ENCODE assay signal across 9 mouse cellular contexts in the genomic region with DNA sequence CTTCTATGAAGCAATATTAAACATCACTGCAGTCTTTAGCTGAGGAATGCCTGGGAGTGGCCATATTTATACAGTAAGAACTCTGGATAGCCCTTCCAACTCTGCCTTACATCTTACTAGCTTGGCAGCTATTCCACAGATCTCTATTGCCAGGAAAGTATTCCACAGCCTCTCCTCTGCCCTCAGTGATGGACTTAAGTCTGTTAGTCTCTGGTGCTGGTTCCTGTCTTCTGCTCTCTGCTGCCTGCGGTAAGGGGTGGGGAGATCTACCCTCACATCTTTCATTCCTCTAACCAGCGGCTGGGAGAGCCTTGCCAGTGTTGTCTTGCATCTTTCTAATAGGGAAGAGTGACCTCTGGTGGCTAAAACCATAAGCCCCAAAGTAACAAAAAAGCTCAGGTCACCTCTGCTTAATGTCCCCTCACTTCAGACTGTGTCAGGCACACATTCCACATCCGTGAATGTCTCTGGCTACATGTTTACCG. TPM values are rescaled to one million over a fixed set of nuclear protein-coding genes. Genes with fewer than 3 reads are reported as not detected.
DNase-seq lines count a peak whose midpoint lies in the region; ATAC-seq and TF ChIP-seq lines count a peak whose summit lies in the region.
"Had no signal": no experiment of that assay in that cellular context is flagged by ENCODE, and none has a peak within 500 bp of the region (broad histone marks: within the 10 kb centered on the region; RNA-seq: fewer than 3 reads in every experiment).

No protein-coding gene starts in this region.

- POLR2A ChIA-PET in Patski (lab: Charles Lee), result interaction anchor here (1.1 kb wide), 1 partner anchor 376 kb away, joined by 5 read pairs; no protein-coding TSS in a partner anchor

- ATAC-seq in Patski, result peak; percentile 55
- ATAC-seq in heart, embryonic 12.5 days (ENCODE audit: insufficient number of reproducible peaks, low FRiP score), result peak; percentile 42; the same call in 1 of the 2 replicates
- ATAC-seq in kidney, embryonic 16.5 days (ENCODE audit: low FRiP score, low TSS enrichment), result peak; percentile 61
- no peak for ATAC-seq in liver, embryonic 14.5 days (ENCODE audit: insufficient read depth)

- DNase-seq in adrenal gland, adult 2 months, result peak; percentile 66
- DNase-seq in adrenal gland, adult 8-10 months, result no peak
- DNase-seq in Patski (ENCODE audit: low read depth, low spot score), result no peak
- peak; percentile 86 for DNase-seq in embryo, embryonic 10.5 days (ENCODE audit: low spot score)
- DNase-seq in liver, embryonic 14.5 days (ENCODE audit: low read depth in 3 of 3, low spot score in 3 of 3), result peak; percentile 20 to 28 (median 28)
- DNase-seq in retina, adult 2 months (ENCODE audit: low read depth, low spot score), result peak; percentile 54

- WGBS in heart, embryonic 12.5 days, result 2% methylated on average over 4 of the region's 4 CpGs
- 17% methylated on average over 4 of the region's 4 CpGs for WGBS in kidney, embryonic 16.5 days
- WGBS in liver, embryonic 14.5 days (ENCODE audit: insufficient replicate concordance), result 8% methylated on average over 4 of the region's 4 CpGs

- H3K9me3 ChIP-seq in heart, embryonic 12.5 days (replicated peaks), result no peaks in the 10 kb centered on the region
- H3K9me3 ChIP-seq in kidney, embryonic 16.5 days (ENCODE audit: low read length), result no peaks in the 10 kb centered on the region; the same call in 1 of the 2 replicates
- no peaks in the 10 kb centered on the region for H3K9me3 ChIP-seq in liver, embryonic 14.5 days (ENCODE audit: control insufficient read depth, low read length)

- CTCF ChIA-PET in Patski (lab: Charles Lee), result interaction anchor here (0.7 to 3.7 kb wide), 22 partner anchors 13 to 433 kb away, joined by 3 to 21 read pairs (median 4); no protein-coding TSS in a partner anchor

- in situ Hi-C loops in Patski (cut with MboI; ENCODE audit: low pct_unique_long_range_greater_than_20kb), result loop anchor here (5.0 to 25.0 kb wide), 6 partner anchors 46 to 556 kb away; a partner anchor contains a TSS

- no peaks in the 10 kb centered on the region for H3K27me3 ChIP-seq in Patski
- no peaks in the 10 kb centered on the region for H3K27me3 ChIP-seq in heart, embryonic 12.5 days (replicated peaks)
- H3K27me3 ChIP-seq in kidney, embryonic 16.5 days (ENCODE audit: insufficient read depth, low read length), result no peaks in the 10 kb centered on the region
- no peaks in the 10 kb centered on the region for H3K27me3 ChIP-seq in liver, embryonic 14.5 days (ENCODE audit: control insufficient read depth, insufficient read depth, low read length)

- H3K36me3 ChIP-seq in heart, embryonic 12.5 days, result peaks cover 6% of the 10 kb centered on the region; the same call in 1 of the 2 replicates
- H3K36me3 ChIP-seq in kidney, embryonic 16.5 days (ENCODE audit: insufficient read depth, low read length), result no peaks in the 10 kb centered on the region
- no peaks in the 10 kb centered on the region for H3K36me3 ChIP-seq in liver, embryonic 14.5 days (replicated peaks; ENCODE audit: control insufficient read depth, insufficient read depth, low read depth)
- H3K36me3 ChIP-seq: G1E had no signal

- TF ChIP-seq EP300 in liver, embryonic 14.5 days (IDR thresholded peaks at IDR 0.05; ENCODE audit: low read depth), result no peak

- H3K4me2 ChIP-seq in heart, embryonic 12.5 days, result no peak overlapping the region
- no peak overlapping the region for H3K4me2 ChIP-seq in kidney, embryonic 16.5 days (replicated peaks; ENCODE audit: low read depth, low read length)
- H3K4me2 ChIP-seq in liver, embryonic 14.5 days (ENCODE audit: low read depth), result no peak overlapping the region

- H3K9ac ChIP-seq in heart, embryonic 12.5 days, result 0 out of 2 replicates have a peak overlapping the region, but pooled peaks have one; percentile 26
- H3K9ac ChIP-seq in kidney, embryonic 16.5 days (replicated peaks; ENCODE audit: low read length), result no peak overlapping the region
- no peak overlapping the region for H3K9ac ChIP-seq in liver, embryonic 14.5 days (replicated peaks)

- peak; percentile 77 for TF ChIP-seq CTCF in Patski (IDR thresholded peaks at IDR 0.05)
- TF ChIP-seq CTCF in liver, embryonic 14.5 days (IDR thresholded peaks at IDR 0.05; ENCODE audit: low read depth), result peak; percentile 58

- H3K4me1 ChIP-seq in heart, embryonic 12.5 days (replicated peaks), result peaks cover 66% of the 10 kb centered on the region
- H3K4me1 ChIP-seq in kidney, embryonic 16.5 days (ENCODE audit: insufficient read depth, low read length), result peaks cover 11% of the 10 kb centered on the region
- peaks cover 0 to 4% of the 10 kb centered on the region in 2 experiments; a peak in 1 of 4 replicates for H3K4me1 ChIP-seq in liver, embryonic 14.5 days (replicated peaks; ENCODE audit: control insufficient read depth in 2 of 2, insufficient read depth in 2 of 2, low read length in 1 of 2)

- H3K27ac ChIP-seq in heart, embryonic 12.5 days (ENCODE audit: poor library complexity, severe bottlenecking), result peak overlapping the region; percentile 57
- H3K27ac ChIP-seq in kidney, embryonic 16.5 days (ENCODE audit: low read length), result no peak overlapping the region
- H3K27ac ChIP-seq in liver, embryonic 14.5 days, result no peak overlapping the region

- no peak overlapping the region for H3K4me3 ChIP-seq in heart, embryonic 12.5 days
- H3K4me3 ChIP-seq in kidney, embryonic 16.5 days (ENCODE audit: low read length), result no peak overlapping the region
- H3K4me3 ChIP-seq in liver, embryonic 14.5 days (ENCODE audit: insufficient read depth in 1 of 2, low read depth in 2 of 2, low read length in 2 of 2), result no peak overlapping the region

RNA-seq across cellular contexts. Expression of a gene that starts 46.6 kb away (rescaled TPM):
- total RNA-seq in adrenal gland, adult 2 months (2021), result 10 to 100 TPM; 77.5 to 85.2 TPM
- polyA plus RNA-seq in adrenal gland, adult 2 months (2012; rRNA removed), result 13.6 and 18.6 TPM in 2 replicates
- 10 to 100 TPM; 72.3 to 88.2 (median 80.0) TPM for total RNA-seq in adrenal gland, adult 8-10 months (2022)
- polyA plus RNA-seq in Patski (2021), result 41.8 TPM
- 8.8 and 10.6 TPM in 2 replicates for polyA plus RNA-seq in heart, embryonic 12.5 days (2016; fragmentation: Nextera tagmentation; extraction: Ambion mirVana)
- 4.6 and 5.9 TPM in 2 replicates for polyA plus RNA-seq in kidney, embryonic 16.5 days (2015; fragmentation: Nextera tagmentation; extraction: Ambion mirVana)
- 2.5 and 3.1 TPM in 2 replicates for polyA plus RNA-seq in liver, embryonic 14.5 days (2012; rRNA removed)
- polyA plus RNA-seq in liver, embryonic 14.5 days (2014; fragmentation: Nextera tagmentation; extraction: Ambion mirVana), result 1.4 TPM in 2 replicates
- polyA plus RNA-seq: G1E had no signal

Comparison
In these comparisons a context has a peak if more than half of its experiments do, and no peak if none do; other contexts are left out.
1. DNase-seq: peak in adrenal gland, adult 2 months (single experiment), embryo, embryonic 10.5 days (single experiment), liver, embryonic 14.5 days (3 of 3) and retina, adult 2 months (single experiment); none in adrenal gland, adult 8-10 months (single experiment) and Patski (single experiment).